Mouse (Mus musculus) MEL (cell line): ENCODE data around the gene Dhx35. TPM values are rescaled to one million over a fixed set of nuclear protein-coding genes. Genes with fewer than 3 reads are reported as not detected.

Experiments
- DNase-seq: peaks from one replicate; pipeline ENCODE4 v3.0.0; 2011; ENCODE audit warnings: low read depth, low spot score
- H3K27ac ChIP-seq: 2 replicates; pipeline ENCODE4 v1.5.1; 2012; ENCODE audit warnings: low read depth, mild to moderate bottlenecking, control low read depth, low read length, moderate library complexity; ENCODE audit not compliant: control insufficient read depth
- H3K27me3 ChIP-seq, 2 experiments: fragments of 150-350 bp in 1 of 2; sonication (generic) in 1 of 2; 2 replicates each; pipeline ENCODE4 v1.6.1; 2012; ENCODE audit warnings: low read length in 2 of 2, mild to moderate bottlenecking in 2 of 2, improper control_type of control experiment in 1 of 2, moderate library complexity in 1 of 2; ENCODE audit not compliant: insufficient read depth in 2 of 2, control insufficient read depth in 1 of 2
- H3K36me3 ChIP-seq, 2 experiments: 2 replicates each; pipeline ENCODE4 v1.6.1; 2012 to 2014; ENCODE audit warnings: low read length in 2 of 2, improper control_type of control experiment in 1 of 2, inconsistent platforms in 1 of 2, mild to moderate bottlenecking in 1 of 2; ENCODE audit not compliant: insufficient read depth in 2 of 2, control insufficient read depth in 1 of 2
- H3K4me1 ChIP-seq, 2 experiments: fragments of 150-350 bp in 1 of 2; sonication (generic) in 1 of 2; 2 replicates each; pipeline ENCODE4 v1.6.1; 2012; ENCODE audit warnings: low read length in 2 of 2, improper control_type of control experiment in 1 of 2, mild to moderate bottlenecking in 1 of 2; ENCODE audit not compliant: insufficient read depth in 2 of 2, control insufficient read depth in 1 of 2
- H3K4me3 ChIP-seq, 2 experiments: fragments of 150-350 bp in 1 of 2; sonication (generic) in 1 of 2; 2 replicates each; pipeline ENCODE4 v1.5.1; 2012; ENCODE audit warnings: low read depth in 2 of 2, low read length in 2 of 2, mild to moderate bottlenecking in 2 of 2, moderate library complexity in 2 of 2, control low read depth in 1 of 2, improper control_type of control experiment in 1 of 2; ENCODE audit not compliant: control insufficient read depth in 1 of 2, insufficient read depth in 1 of 2
- H3K79me2 ChIP-seq: 2 replicates; pipeline ENCODE4 v1.6.1; 2012; ENCODE audit warnings: mild to moderate bottlenecking, low read length, moderate library complexity; ENCODE audit not compliant: control insufficient read depth, poor library complexity, insufficient read depth
- H3K9ac ChIP-seq: 2 replicates; pipeline ENCODE4 v1.6.1; 2012; ENCODE audit warnings: low read depth, mild to moderate bottlenecking, control low read depth, low read length, moderate library complexity; ENCODE audit not compliant: control insufficient read depth, poor library complexity, severe bottlenecking
- H3K9me3 ChIP-seq: fragments of 150-350 bp; sonication (generic); replicated peaks from 2 replicates; pipeline ENCODE4 v1.6.1; 2012; ENCODE audit warnings: mild to moderate bottlenecking, low read length, improper control_type of control experiment, moderate library complexity; ENCODE audit not compliant: insufficient read depth
- CHD1 ChIP-seq: IDR thresholded peaks from 2 replicates; pipeline ENCODE4 v1.6.1; 2012; ENCODE audit warnings: low read depth, mild to moderate bottlenecking, inconsistent platforms, low read length, improper control_type of control experiment
- CHD2 ChIP-seq: IDR thresholded peaks from 2 replicates; pipeline ENCODE4 v1.6.1; 2011; ENCODE audit warnings: low read length, improper control_type of control experiment
- CTCF ChIP-seq, 3 experiments: IDR thresholded peaks in 2 of 3; conservative IDR thresholded peaks in 1 of 3; 2 replicates each; pipeline ENCODE4 v1.5.1; 2011 to 2012; ENCODE audit warnings: low read length in 3 of 3, low read depth in 2 of 3, mild to moderate bottlenecking in 2 of 3, improper control_type of control experiment in 1 of 3, inconsistent platforms in 1 of 3, mixed read lengths in 1 of 3, moderate library complexity in 1 of 3; ENCODE audit not compliant: control insufficient read depth in 1 of 3, insufficient read depth in 1 of 3, poor library complexity in 1 of 3, severe bottlenecking in 1 of 3
- E2F4 ChIP-seq: IDR thresholded peaks from 2 replicates; pipeline ENCODE4 v1.6.1; 2011; ENCODE audit warnings: low read depth, low read length, improper control_type of control experiment, borderline replicate concordance
- ELF1 ChIP-seq: IDR thresholded peaks from 2 replicates; pipeline ENCODE4 v1.6.1; 2014; ENCODE audit warnings: low read depth, mild to moderate bottlenecking, inconsistent platforms, low read length, improper control_type of control experiment, moderate library complexity
- ETS1 ChIP-seq: IDR thresholded peaks from 2 replicates; pipeline ENCODE4 v1.6.1; 2012; ENCODE audit warnings: low read depth, mild to moderate bottlenecking, inconsistent platforms, low read length, improper control_type of control experiment, moderate library complexity
- GATA1 ChIP-seq: IDR thresholded peaks from 2 replicates; pipeline ENCODE4 v1.6.1; 2011; ENCODE audit warnings: low read depth, low read length, improper control_type of control experiment
- HCFC1 ChIP-seq: IDR thresholded peaks from 2 replicates; pipeline ENCODE4 v1.6.1; 2012; ENCODE audit warnings: low read depth, mild to moderate bottlenecking, inconsistent platforms, low read length, improper control_type of control experiment, moderate library complexity
- JUND ChIP-seq: IDR thresholded peaks from 2 replicates; pipeline ENCODE4 v1.6.1; 2011; ENCODE audit warnings: low read depth, mild to moderate bottlenecking, improper control_type of control experiment, low read length
- KAT2A ChIP-seq: conservative IDR thresholded peaks from 2 replicates; pipeline ENCODE4 v1.6.1; 2012; ENCODE audit warnings: low read depth, low read length, improper control_type of control experiment, inconsistent platforms
- MAFK ChIP-seq: IDR thresholded peaks from 2 replicates; pipeline ENCODE4 v1.6.1; 2011; ENCODE audit warnings: low read depth, mild to moderate bottlenecking, low read length, improper control_type of control experiment, borderline replicate concordance
- MAX ChIP-seq: IDR thresholded peaks from 2 replicates; pipeline ENCODE4 v1.6.1; 2011; ENCODE audit warnings: low read length, improper control_type of control experiment
- MEF2A ChIP-seq: IDR thresholded peaks from 2 replicates; pipeline ENCODE4 v1.6.1; 2014; ENCODE audit warnings: low read depth, mild to moderate bottlenecking, inconsistent platforms, low read length, improper control_type of control experiment; ENCODE audit not compliant: poor library complexity, insufficient replicate concordance, severe bottlenecking; ENCODE audit errors: extremely low read depth
- MXI1 ChIP-seq: IDR thresholded peaks from 2 replicates; pipeline ENCODE4 v1.6.1; 2011; ENCODE audit warnings: mild to moderate bottlenecking, low read depth, low read length, improper control_type of control experiment
- NRF1 ChIP-seq: IDR thresholded peaks from 2 replicates; pipeline ENCODE4 v1.6.1; 2014; ENCODE audit warnings: low read depth, mild to moderate bottlenecking, inconsistent platforms, low read length, improper control_type of control experiment, moderate library complexity; ENCODE audit not compliant: poor library complexity, insufficient read depth, severe bottlenecking
- POLR2A ChIP-seq, 2 experiments: IDR thresholded peaks; 2 replicates each; pipeline ENCODE4 v1.6.1; 2011 to 2012; ENCODE audit warnings: low read length in 2 of 2, mild to moderate bottlenecking in 2 of 2, control low read depth in 1 of 2, improper control_type of control experiment in 1 of 2, low read depth in 1 of 2, moderate library complexity in 1 of 2; ENCODE audit not compliant: control insufficient read depth in 1 of 2, insufficient read depth in 1 of 2, poor library complexity in 1 of 2
- POLR2AphosphoS2 ChIP-seq: IDR thresholded peaks from 2 replicates; pipeline ENCODE4 v1.6.1; 2011; ENCODE audit warnings: low read length, improper control_type of control experiment
- POLR2AphosphoS5 ChIP-seq: IDR thresholded peaks from 2 replicates; pipeline ENCODE4 v1.6.1; 2012; ENCODE audit warnings: low read depth, borderline replicate concordance, mild to moderate bottlenecking, inconsistent platforms, low read length, moderate library complexity, mixed read lengths
- RCOR1 ChIP-seq: IDR thresholded peaks from 2 replicates; pipeline ENCODE4 v1.6.1; 2012; ENCODE audit warnings: low read depth, mild to moderate bottlenecking, inconsistent platforms, low read length, improper control_type of control experiment
- SMC3 ChIP-seq: IDR thresholded peaks from 2 replicates; pipeline ENCODE4 v1.6.1; 2011; ENCODE audit warnings: low read depth, low read length, improper control_type of control experiment
- TAL1 ChIP-seq: IDR thresholded peaks from 2 replicates; pipeline ENCODE4 v1.6.1; 2012; ENCODE audit warnings: mild to moderate bottlenecking, inconsistent platforms, low read length, moderate library complexity, mixed read lengths
- TBP ChIP-seq: IDR thresholded peaks from 2 replicates; pipeline ENCODE4 v1.8.0; 2011; ENCODE audit warnings: low read depth, low read length, improper control_type of control experiment
- UBTF ChIP-seq: IDR thresholded peaks from 2 replicates; pipeline ENCODE4 v1.6.1; 2012; ENCODE audit warnings: low read depth, mild to moderate bottlenecking, inconsistent platforms, low read length, improper control_type of control experiment, moderate library complexity, borderline replicate concordance; ENCODE audit not compliant: insufficient read depth
- ZKSCAN1 ChIP-seq: IDR thresholded peaks from 2 replicates; pipeline ENCODE4 v1.6.1; 2012; ENCODE audit warnings: low read depth, mild to moderate bottlenecking, inconsistent platforms, low read length, improper control_type of control experiment, moderate library complexity
- ZNF384 ChIP-seq: IDR thresholded peaks from 2 replicates; pipeline ENCODE4 v1.6.1; 2012; ENCODE audit warnings: low read depth, mild to moderate bottlenecking, inconsistent platforms, low read length, improper control_type of control experiment
- polyA plus RNA-seq, 2 experiments: library from polyadenylated mRNA; stranded (reverse) in 1 of 2; unstranded in 1 of 2; fragments of >175 nt in 1 of 2; fragments of >200 nt in 1 of 2; gene quantifications; 2 replicates each; pipeline versions ENCODE4 v1.2.1 to v1.2.4; 2012; ENCODE audit warnings: low replicate concordance in 2 of 2, low read depth in 1 of 2; ENCODE audit not compliant: insufficient read length in 2 of 2, insufficient read depth in 1 of 2, missing spikeins in 1 of 2
- total RNA-seq: library from RNA; depleted of rRNA; stranded (reverse); fragments of 300-350 nt; gene quantifications from 2 replicates; pipeline ENCODE4 v1.2.3, GENCODE M21; 2012

The Dhx35 gene
- total and polyA plus RNA-seq, 3 experiments = 18.5 to 23.6 TPM; not detected in 1

- peaks cover 0 to 5% of the 10 kb centered on the region in 2 experiments; a peak in 1 of 4 replicates for H3K36me3 ChIP-seq
Observed at GRCm38 (mm10) chr2:158770126-158770757, 24.4 kb upstream of the Dhx35 start.

DNA sequence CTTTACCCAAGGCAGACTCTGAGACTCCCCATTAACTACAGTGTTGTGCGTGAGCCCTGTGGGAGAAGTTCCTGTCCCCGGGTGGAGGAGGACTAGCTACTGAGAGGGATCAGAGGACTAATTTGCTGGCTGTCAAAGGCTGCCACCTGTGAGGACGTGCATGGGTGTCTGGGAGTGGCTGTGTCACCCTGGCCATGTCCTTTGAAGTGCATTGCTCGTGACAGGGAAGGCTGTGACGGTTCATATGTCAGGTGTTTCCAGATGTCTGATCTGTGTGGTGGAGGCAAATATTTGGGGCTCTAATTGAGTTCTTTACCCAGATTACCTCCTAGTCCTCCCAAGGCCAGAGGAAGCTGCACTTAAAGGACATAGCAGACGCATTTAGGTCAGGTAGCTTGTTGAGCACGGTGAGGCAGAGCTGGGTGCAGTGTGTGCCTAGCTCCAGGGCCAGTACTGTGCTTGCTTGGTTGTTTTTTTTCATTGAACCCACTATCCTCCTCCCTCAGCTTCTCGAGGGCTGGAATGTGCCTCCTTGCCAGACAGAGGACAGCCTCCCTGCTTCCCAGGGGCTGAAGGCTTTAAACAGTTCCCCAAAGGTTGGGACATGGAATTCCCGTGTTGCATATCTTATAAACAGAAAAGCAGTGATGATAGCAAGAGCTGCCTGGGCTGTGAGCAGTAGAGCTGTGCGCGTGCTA is 23.4 kb upstream of the Dhx35 start:
- Histone ChIP-seq H3K27ac (no peak overlapping the region), H3K36me3 (peaks cover 0 to 5% of the 10 kb centered on the region in 2 experiments; a peak in 1 of 4 replicates), H3K9ac (no peak overlapping the region), H3K27me3 (no peaks in the 10 kb centered on the region), H3K79me2 (peaks cover 2% of the 10 kb centered on the region; the same call in 1 of the 2 replicates), H3K9me3 (no peaks in the 10 kb centered on the region), H3K4me3 (no peak overlapping the region), H3K4me1 (peaks cover 0 to 13% of the 10 kb centered on the region in 2 experiments; a peak in 2 of 4 replicates)
- DNase-seq = no peak
- TF ChIP-seq CTCF (IDR thresholded peaks at IDR 0.05 in 2 of 3, conservative IDR thresholded peaks at IDR 0.05 in 1 of 3; ENCODE audit: control insufficient read depth in 1 of 3, insufficient read depth in 1 of 3, low read depth in 2 of 3, low read length in 3 of 3, poor library complexity in 1 of 3, severe bottlenecking in 1 of 3) = no peak
- TF ChIP-seq RCOR1 = no peak
- no peak for TF ChIP-seq TBP
- TF ChIP-seq POLR2AphosphoS5 = no peak
- no peak for TF ChIP-seq CHD1
- TF ChIP-seq MXI1 = no peak
- TF ChIP-seq NRF1 = no peak
- TF ChIP-seq ZNF384 = no peak
- TF ChIP-seq ZKSCAN1 = no peak
- no peak for TF ChIP-seq KAT2A
- no peak for TF ChIP-seq MAFK
- TF ChIP-seq ELF1 = no peak
- TF ChIP-seq ETS1 = no peak
- TF ChIP-seq E2F4 = no peak
- TF ChIP-seq TAL1 = no peak

More at GRCm38 (mm10) chr2:158770126-158770757, 24.4 kb upstream of the Dhx35 start:
- Histone ChIP-seq H3K4me3 (no peak overlapping the region), H3K4me1 (peaks cover 0 to 13% of the 10 kb centered on the region in 2 experiments; a peak in 2 of 4 replicates), H3K27ac (no peak overlapping the region), H3K79me2 (peaks cover 2% of the 10 kb centered on the region; the same call in 1 of the 2 replicates), H3K27me3 (peaks cover 0 to 2% of the 10 kb centered on the region in 2 experiments; a peak in 1 of 4 replicates), H3K9me3 (no peaks in the 10 kb centered on the region), H3K9ac (no peak overlapping the region)
- no peak for TF ChIP-seq POLR2A (IDR thresholded peaks at IDR 0.05; ENCODE audit: control insufficient read depth in 1 of 2, insufficient read depth in 1 of 2, low read depth in 1 of 2, low read length in 2 of 2, poor library complexity in 1 of 2)
- TF ChIP-seq POLR2AphosphoS2 = no peak
- TF ChIP-seq MAX = no peak
- no peak for TF ChIP-seq SMC3
- TF ChIP-seq ZNF384 = no peak
- TF ChIP-seq GATA1 = no peak
- no peak for TF ChIP-seq TBP
- no peak for TF ChIP-seq HCFC1
- no peak for TF ChIP-seq UBTF
- TF ChIP-seq MEF2A = no peak
- TF ChIP-seq JUND = no peak
- no peak for TF ChIP-seq CHD2
- no peak for DNase-seq
